Mouse (Mus musculus): ENCODE results near the gene Pdpk1. TPM values are rescaled to one million over a fixed set of nuclear protein-coding genes. Genes with fewer than 3 reads are reported as not detected.
A peak's percentile ranks its signal among the peaks of the same experiment; 100 is the strongest.

Gene Pdpk1
- polyA plus RNA-seq, 1 experiment from 2014 or later = 39.2 TPM

GRCm38 (mm10) chr17:24049008-24049407 is 101.7 kb downstream of the Pdpk1 start:
- ATAC-seq (replicated peaks; ENCODE audit: low FRiP score, low TSS enrichment, low read depth) (no peak), DNase-seq (ENCODE audit: low spot score) (no peak)
- H3K4me1 ChIP-seq (replicated peaks; ENCODE audit: control insufficient read depth, insufficient read depth, low read length) = no peaks in the 10 kb centered on the region
- no peaks in the 10 kb centered on the region for H3K9me3 ChIP-seq (ENCODE audit: control insufficient read depth, low read length)
- H3K27me3 ChIP-seq (replicated peaks; ENCODE audit: control insufficient read depth, insufficient read depth, low read length) = no peaks in the 10 kb centered on the region
- peaks cover 70% of the 10 kb centered on the region for H3K36me3 ChIP-seq (ENCODE audit: control insufficient read depth, insufficient read depth, low read length)
- H3K4me2 ChIP-seq (ENCODE audit: low read length) = no peak overlapping the region
- no peak overlapping the region for H3K4me3 ChIP-seq (ENCODE audit: low read depth, low read length)
- WGBS = 92% methylated on average over 8 of the region's 8 CpGs
- H3K9ac ChIP-seq (ENCODE audit: low read length) = no peak overlapping the region
- no peak overlapping the region for H3K27ac ChIP-seq (ENCODE audit: low read depth)

GRCm38 (mm10) chr17:24048053-24048452 is 102.7 kb downstream of the Pdpk1 start:
- DNase-seq (ENCODE audit: low spot score) (no peak), ATAC-seq (replicated peaks; ENCODE audit: low FRiP score, low TSS enrichment, low read depth) (no peak)
- H3K4me3 ChIP-seq (ENCODE audit: low read depth, low read length) = no peak overlapping the region
- no peaks in the 10 kb centered on the region for H3K4me1 ChIP-seq (replicated peaks; ENCODE audit: control insufficient read depth, insufficient read depth, low read length)
- no peak overlapping the region for H3K27ac ChIP-seq (ENCODE audit: low read depth)
- no peak overlapping the region for H3K4me2 ChIP-seq (ENCODE audit: low read length)
- H3K9me3 ChIP-seq (ENCODE audit: control insufficient read depth, low read length) = no peaks in the 10 kb centered on the region
- H3K27me3 ChIP-seq (replicated peaks; ENCODE audit: control insufficient read depth, insufficient read depth, low read length) = no peaks in the 10 kb centered on the region
- no peak overlapping the region for H3K9ac ChIP-seq (ENCODE audit: low read length)
- 78% methylated on average over 5 of the region's 5 CpGs for WGBS
- peaks cover 61% of the 10 kb centered on the region for H3K36me3 ChIP-seq (ENCODE audit: control insufficient read depth, insufficient read depth, low read length)

GRCm38 (mm10) chr17:24046026-24046425 is 104.7 kb downstream of the Pdpk1 start:
- Histone ChIP-seq H3K9me3 (ENCODE audit: control insufficient read depth, low read length) (no peaks in the 10 kb centered on the region), H3K4me2 (ENCODE audit: low read length) (no peak overlapping the region), H3K27ac (ENCODE audit: low read depth) (no peak overlapping the region), H3K36me3 (ENCODE audit: control insufficient read depth, insufficient read depth, low read length) (peaks cover 41% of the 10 kb centered on the region), H3K4me3 (ENCODE audit: low read depth, low read length) (no peak overlapping the region), H3K9ac (ENCODE audit: low read length) (no peak overlapping the region), H3K27me3 (replicated peaks; ENCODE audit: control insufficient read depth, insufficient read depth, low read length) (no peaks in the 10 kb centered on the region), H3K4me1 (replicated peaks; ENCODE audit: control insufficient read depth, insufficient read depth, low read length) (no peaks in the 10 kb centered on the region)
- 39% methylated on average over 5 of the region's 5 CpGs for WGBS
- ATAC-seq (replicated peaks; ENCODE audit: low FRiP score, low TSS enrichment, low read depth) (no peak), DNase-seq (ENCODE audit: low spot score) (no peak)

- H3K4me2 ChIP-seq (ENCODE audit: low read length) = no peak overlapping the region
- no peak for ATAC-seq (replicated peaks; ENCODE audit: low FRiP score, low TSS enrichment, low read depth)
Measured at GRCm38 (mm10) chr17:24045608-24046007, 105.1 kb downstream of the Pdpk1 start.

GRCm38 (mm10) chr17:24044482-24044881 is 106.2 kb downstream of the Pdpk1 start:
- no peak overlapping the region for H3K9ac ChIP-seq (ENCODE audit: low read length)
- no peaks in the 10 kb centered on the region for H3K4me1 ChIP-seq (replicated peaks; ENCODE audit: control insufficient read depth, insufficient read depth, low read length)
- DNase-seq (ENCODE audit: low spot score) (no peak), ATAC-seq (replicated peaks; ENCODE audit: low FRiP score, low TSS enrichment, low read depth) (no peak; the same call in 1 of the 2 replicates)
- H3K27me3 ChIP-seq (replicated peaks; ENCODE audit: control insufficient read depth, insufficient read depth, low read length) = no peaks in the 10 kb centered on the region
- peaks cover 26% of the 10 kb centered on the region for H3K36me3 ChIP-seq (ENCODE audit: control insufficient read depth, insufficient read depth, low read length)
- no peak overlapping the region for H3K4me2 ChIP-seq (ENCODE audit: low read length)
- WGBS = 61% methylated on average over 5 of the region's 5 CpGs
- H3K4me3 ChIP-seq (ENCODE audit: low read depth, low read length) = no peak overlapping the region
- H3K27ac ChIP-seq (ENCODE audit: low read depth) = no peak overlapping the region
- H3K9me3 ChIP-seq (ENCODE audit: control insufficient read depth, low read length) = no peaks in the 10 kb centered on the region

More at GRCm38 (mm10) chr17:24045608-24046007, 105.1 kb downstream of the Pdpk1 start:
- Histone ChIP-seq H3K9ac (ENCODE audit: low read length) (no peak overlapping the region), H3K27me3 (replicated peaks; ENCODE audit: control insufficient read depth, insufficient read depth, low read length) (no peaks in the 10 kb centered on the region), H3K4me3 (ENCODE audit: low read depth, low read length) (no peak overlapping the region), H3K9me3 (ENCODE audit: control insufficient read depth, low read length) (no peaks in the 10 kb centered on the region), H3K36me3 (ENCODE audit: control insufficient read depth, insufficient read depth, low read length) (peaks cover 37% of the 10 kb centered on the region), H3K4me1 (replicated peaks; ENCODE audit: control insufficient read depth, insufficient read depth, low read length) (no peaks in the 10 kb centered on the region), H3K27ac (ENCODE audit: low read depth) (no peak overlapping the region)
- no peak for DNase-seq (ENCODE audit: low spot score)
- WGBS = 71% methylated on average over 10 of the region's 10 CpGs

GRCm38 (mm10) chr17:24037844-24038243 is 112.9 kb downstream of the Pdpk1 start, which contains the start of gene Prss27:
Gene Prss27, plus strand, starts transcription at chr17:24038144.
- no peaks in the 10 kb centered on the region for H3K27me3 ChIP-seq (replicated peaks; ENCODE audit: control insufficient read depth, insufficient read depth, low read length)
- H3K9ac ChIP-seq (ENCODE audit: low read length) = no peak within 1 kb of the TSS
- H3K9me3 ChIP-seq (ENCODE audit: control insufficient read depth, low read length) = no peaks in the 10 kb centered on the region
- no peak within 1 kb of the TSS for H3K27ac ChIP-seq (ENCODE audit: low read depth)
- WGBS = 74% methylated on average over 4 of the region's 4 CpGs
- DNase-seq (ENCODE audit: low spot score) (no peak), ATAC-seq (replicated peaks; ENCODE audit: low FRiP score, low TSS enrichment, low read depth) (0 out of 2 replicates have a peak, but pooled peaks have one; percentile 29)
- H3K4me2 ChIP-seq (ENCODE audit: low read length) = no peak within 1 kb of the TSS
- H3K36me3 ChIP-seq (ENCODE audit: control insufficient read depth, insufficient read depth, low read length) = no peaks in the 10 kb centered on the region
- no peak within 1 kb of the TSS for H3K4me3 ChIP-seq (ENCODE audit: low read depth, low read length)
- H3K4me1 ChIP-seq (replicated peaks; ENCODE audit: control insufficient read depth, insufficient read depth, low read length) = no peaks in the 10 kb centered on the region

GRCm38 (mm10) chr17:24037360-24037759 is 113.4 kb downstream of the Pdpk1 start:
- no peak for DNase-seq (ENCODE audit: low spot score)
- H3K36me3 ChIP-seq (ENCODE audit: control insufficient read depth, insufficient read depth, low read length) = no peaks in the 10 kb centered on the region
- no peaks in the 10 kb centered on the region for H3K9me3 ChIP-seq (ENCODE audit: control insufficient read depth, low read length)
- H3K27ac ChIP-seq (ENCODE audit: low read depth) = no peak overlapping the region
- no peak overlapping the region for H3K4me3 ChIP-seq (ENCODE audit: low read depth, low read length)
- 72% methylated on average over 13 of the region's 13 CpGs for WGBS
- no peaks in the 10 kb centered on the region for H3K27me3 ChIP-seq (replicated peaks; ENCODE audit: control insufficient read depth, insufficient read depth, low read length)
- peak; percentile 66; the same call in 1 of the 2 replicates for ATAC-seq (replicated peaks; ENCODE audit: low FRiP score, low TSS enrichment, low read depth)
- H3K9ac ChIP-seq (ENCODE audit: low read length) = no peak overlapping the region
- H3K4me1 ChIP-seq (replicated peaks; ENCODE audit: control insufficient read depth, insufficient read depth, low read length) = no peaks in the 10 kb centered on the region
- H3K4me2 ChIP-seq (ENCODE audit: low read length) = no peak overlapping the region

GRCm38 (mm10) chr17:24036954-24037353 is 113.8 kb downstream of the Pdpk1 start:
- peak; percentile 50; the same call in 1 of the 2 replicates for ATAC-seq (replicated peaks; ENCODE audit: low FRiP score, low TSS enrichment, low read depth)
- Histone ChIP-seq H3K4me3 (ENCODE audit: low read depth, low read length) (no peak overlapping the region), H3K27me3 (replicated peaks; ENCODE audit: control insufficient read depth, insufficient read depth, low read length) (no peaks in the 10 kb centered on the region), H3K4me1 (replicated peaks; ENCODE audit: control insufficient read depth, insufficient read depth, low read length) (no peaks in the 10 kb centered on the region), H3K4me2 (ENCODE audit: low read length) (no peak overlapping the region), H3K27ac (ENCODE audit: low read depth) (no peak overlapping the region), H3K36me3 (ENCODE audit: control insufficient read depth, insufficient read depth, low read length) (no peaks in the 10 kb centered on the region), H3K9me3 (ENCODE audit: control insufficient read depth, low read length) (no peaks in the 10 kb centered on the region), H3K9ac (ENCODE audit: low read length) (no peak overlapping the region)
- WGBS = 74% methylated on average over 6 of the region's 6 CpGs
- no peak for DNase-seq (ENCODE audit: low spot score)

GRCm38 (mm10) chr17:24035087-24035486 is 115.6 kb downstream of the Pdpk1 start:
- 59% methylated on average over 7 of the region's 7 CpGs for WGBS
- Histone ChIP-seq H3K4me1 (replicated peaks; ENCODE audit: control insufficient read depth, insufficient read depth, low read length) (no peaks in the 10 kb centered on the region), H3K4me2 (ENCODE audit: low read length) (no peak overlapping the region), H3K9ac (ENCODE audit: low read length) (no peak overlapping the region), H3K27ac (ENCODE audit: low read depth) (no peak overlapping the region), H3K27me3 (replicated peaks; ENCODE audit: control insufficient read depth, insufficient read depth, low read length) (no peaks in the 10 kb centered on the region), H3K9me3 (ENCODE audit: control insufficient read depth, low read length) (no peaks in the 10 kb centered on the region), H3K4me3 (ENCODE audit: low read depth, low read length) (no peak overlapping the region), H3K36me3 (ENCODE audit: control insufficient read depth, insufficient read depth, low read length) (no peaks in the 10 kb centered on the region)
- DNase-seq (ENCODE audit: low spot score) (no peak), ATAC-seq (replicated peaks; ENCODE audit: low FRiP score, low TSS enrichment, low read depth) (no peak)
